Mouse (Mus musculus) right cerebral cortex, postnatal 36 days (tissue): ENCODE data around the gene 4930451I11Rik.
A peak's percentile ranks its signal among the peaks of the same experiment; 100 is the strongest.

ENCODE experiments used
- DNase-seq, 2 experiments: peaks; one replicate each; pipeline ENCODE4 v3.0.0; 2022; ENCODE audit warnings: low spot score in 2 of 2, mixed read lengths in 1 of 2

4930451I11Rik gene

DNA sequence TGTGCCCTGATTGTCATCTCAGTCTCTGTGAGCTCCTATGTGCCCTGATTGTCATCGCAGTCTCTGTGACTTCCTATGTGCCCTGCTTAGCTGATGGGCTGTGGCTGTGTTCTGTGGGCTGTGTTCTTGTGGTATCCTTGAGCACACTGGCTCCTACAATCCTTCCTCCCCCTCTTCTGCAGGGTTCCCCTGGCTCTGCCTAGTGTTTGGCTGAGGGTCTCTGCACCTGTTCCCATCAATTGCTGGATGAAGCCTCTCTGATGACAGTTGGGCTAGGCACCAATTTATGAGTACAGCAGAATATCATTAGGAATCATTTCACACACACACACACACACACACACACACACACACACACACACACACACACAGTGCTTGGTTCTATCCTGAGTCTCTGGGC, 1.9 kb upstream of the 4930451I11Rik start:
- DNase-seq, result no peak

DNA sequence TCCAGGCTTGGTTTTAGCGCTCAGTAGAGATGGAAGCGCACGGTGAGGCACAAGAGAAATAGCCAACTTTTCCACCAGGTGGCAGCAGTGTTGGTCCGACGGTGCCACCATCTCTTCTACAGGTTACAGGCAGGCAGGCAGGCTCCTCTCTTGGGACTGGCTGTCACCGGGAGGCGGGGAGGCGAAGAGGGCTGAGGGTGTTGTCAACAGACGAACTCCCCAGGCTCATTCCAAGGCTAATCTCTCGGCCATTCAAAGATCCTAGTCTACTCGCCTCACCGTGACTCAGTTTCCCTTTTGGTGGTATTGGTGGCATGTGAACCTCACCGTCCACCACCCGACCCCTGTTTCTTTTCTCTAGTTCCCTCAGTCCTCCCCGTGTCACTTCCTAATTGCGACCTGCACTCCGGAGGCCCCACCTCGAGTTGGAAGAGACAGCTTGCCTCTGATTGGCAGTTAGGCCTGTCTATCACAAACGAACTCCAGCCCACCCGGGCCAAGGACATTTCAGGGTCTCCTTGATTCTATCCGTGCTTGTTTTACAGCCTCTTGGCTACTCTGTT, 678 bp upstream of the 4930451I11Rik start:
- peak; percentile 59 to 66 for DNase-seq

DNA sequence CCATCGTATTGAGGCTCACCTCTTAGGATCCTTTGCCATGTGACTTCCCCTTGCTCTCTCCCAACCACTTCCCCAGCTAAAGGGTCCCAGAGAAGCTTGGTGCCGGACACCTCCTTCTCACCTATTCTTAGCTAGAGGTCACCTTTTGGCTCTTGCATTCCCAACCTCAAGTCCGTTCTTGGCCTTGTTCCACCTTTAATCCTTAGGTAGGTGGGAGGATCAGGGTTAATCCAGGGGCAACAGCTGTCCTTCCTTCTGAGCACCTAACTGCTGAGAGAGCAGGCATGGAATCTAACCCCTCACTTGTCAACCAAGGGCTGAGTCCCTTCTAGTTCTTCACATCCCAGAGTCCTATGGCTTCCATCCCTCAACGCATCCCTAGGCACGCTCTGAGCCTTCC, 5.5 kb downstream of the 4930451I11Rik start:
- no peak for DNase-seq

DNA sequence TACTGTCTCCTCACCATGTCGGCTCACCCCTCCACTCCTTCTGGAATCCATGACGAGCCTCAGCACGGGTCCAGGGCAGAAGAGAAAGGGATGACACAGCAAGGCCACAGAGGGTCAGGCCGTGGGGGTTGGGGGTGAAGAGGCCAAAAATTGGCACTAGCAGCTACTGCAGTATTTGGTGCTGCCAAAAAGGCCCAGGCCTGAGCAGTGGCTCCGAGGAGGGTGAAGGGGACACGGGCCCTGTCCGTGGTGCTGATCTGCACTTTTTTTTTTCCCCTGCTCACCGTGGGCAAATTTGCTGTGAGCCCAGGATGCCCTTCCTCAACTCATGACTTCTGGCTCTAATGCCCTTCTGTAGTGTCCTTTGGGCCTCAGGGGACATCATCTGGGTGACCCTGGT, 6.0 kb downstream of the 4930451I11Rik start:
- DNase-seq, result no peak

DNA sequence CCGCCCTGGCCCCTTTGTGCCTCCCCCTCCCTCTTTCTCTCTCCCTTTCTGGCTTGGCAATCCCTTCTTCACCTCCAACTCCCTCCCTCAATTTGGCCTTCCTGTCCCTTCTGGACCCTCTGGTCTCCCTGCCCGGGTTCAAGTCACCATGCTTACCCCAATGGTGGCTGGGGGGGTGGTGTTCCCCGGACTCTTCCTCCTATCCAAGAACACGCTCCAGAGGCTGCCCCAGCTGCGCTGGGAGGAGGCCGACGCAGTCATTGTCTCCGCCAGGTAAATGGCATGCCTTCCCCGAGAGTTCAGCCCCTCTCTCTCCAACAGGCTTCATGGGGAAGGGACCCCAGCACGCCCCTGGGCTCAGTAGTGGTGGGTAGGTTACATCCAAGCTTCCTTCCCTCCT, 7.5 kb downstream of the 4930451I11Rik start:
- no peak for DNase-seq

DNA sequence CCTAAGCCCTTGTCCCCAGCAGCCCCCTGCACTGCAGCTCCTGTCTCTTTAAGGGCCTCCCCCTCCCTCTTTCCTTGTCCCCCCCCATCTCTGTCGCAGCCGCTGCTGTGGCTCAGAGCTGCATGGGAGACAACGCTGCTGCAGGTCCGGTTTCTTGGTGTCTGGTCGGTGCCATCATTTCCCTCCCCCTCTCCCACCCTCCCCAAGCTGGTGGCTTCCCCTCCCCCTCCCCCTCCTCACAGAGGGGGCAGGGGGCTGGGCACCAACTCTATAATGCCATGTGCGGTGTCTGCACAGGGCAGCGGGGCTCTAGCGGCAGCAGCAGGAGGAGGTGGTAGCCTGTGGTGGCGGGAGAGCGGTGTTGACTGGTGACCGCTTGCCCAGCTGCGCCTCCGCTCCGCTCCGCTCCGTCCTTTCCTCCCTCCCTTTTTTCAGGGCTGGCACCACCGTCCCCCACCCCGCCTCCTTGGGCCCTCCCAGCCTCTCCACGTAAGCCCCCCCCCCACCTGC, 8.2 kb downstream of the 4930451I11Rik start:
- DNase-seq, result no peak

DNA sequence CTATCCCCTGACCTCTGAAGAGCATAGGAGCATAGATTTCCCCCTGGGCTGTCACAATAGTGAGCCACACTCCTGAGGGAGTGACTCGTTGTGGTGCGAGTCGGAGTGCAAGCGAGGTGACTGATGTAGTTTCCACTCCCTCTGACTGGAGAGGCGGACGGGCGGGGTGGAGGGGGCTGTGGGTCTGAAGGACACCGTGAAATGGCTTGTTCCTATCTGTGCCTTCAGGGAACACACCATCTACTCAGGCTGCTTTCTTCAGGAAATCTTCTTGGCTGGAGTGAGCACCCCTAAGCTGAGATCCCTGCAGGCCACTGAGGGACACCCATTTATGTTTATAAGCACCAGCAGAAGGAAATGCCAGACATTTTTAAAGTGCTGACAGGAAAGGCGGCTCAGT, 8.7 kb downstream of the 4930451I11Rik start:
- DNase-seq, result no peak

DNA sequence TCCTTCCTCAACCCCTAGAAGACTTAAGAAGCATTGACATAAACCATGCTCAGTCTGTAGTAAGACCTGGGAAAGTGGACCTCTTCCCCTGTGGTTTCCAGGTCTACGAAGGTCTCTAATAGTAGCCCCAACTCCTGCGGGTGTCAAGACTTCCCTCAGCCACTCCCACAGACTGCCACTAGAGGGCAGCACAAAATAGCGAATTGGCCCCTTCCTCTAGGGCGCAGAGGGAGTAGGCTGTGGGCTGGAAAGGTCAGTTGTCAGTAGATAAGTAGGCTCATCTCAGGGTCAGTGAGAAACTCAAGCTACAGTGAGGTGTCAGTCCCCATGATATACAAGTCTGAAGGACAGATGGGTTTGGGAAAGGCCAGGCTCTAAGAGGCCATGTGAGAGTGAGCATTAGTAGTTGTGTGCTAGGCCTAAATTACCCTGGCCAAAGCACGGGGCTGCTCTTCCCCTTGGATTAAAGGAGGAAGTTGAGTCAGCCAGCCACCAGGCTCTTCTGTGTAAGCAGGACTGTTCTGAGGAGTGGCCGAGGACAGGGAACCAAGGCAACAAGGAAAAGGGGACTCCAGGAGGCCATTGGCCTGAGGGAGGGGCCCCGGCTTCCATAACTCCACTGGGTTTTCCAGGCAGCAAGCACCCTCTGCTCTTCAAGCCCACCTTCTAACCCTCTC, 9.5 kb downstream of the 4930451I11Rik start:
- DNase-seq, result peak in 1 of 2 experiments; percentile 36

DNA sequence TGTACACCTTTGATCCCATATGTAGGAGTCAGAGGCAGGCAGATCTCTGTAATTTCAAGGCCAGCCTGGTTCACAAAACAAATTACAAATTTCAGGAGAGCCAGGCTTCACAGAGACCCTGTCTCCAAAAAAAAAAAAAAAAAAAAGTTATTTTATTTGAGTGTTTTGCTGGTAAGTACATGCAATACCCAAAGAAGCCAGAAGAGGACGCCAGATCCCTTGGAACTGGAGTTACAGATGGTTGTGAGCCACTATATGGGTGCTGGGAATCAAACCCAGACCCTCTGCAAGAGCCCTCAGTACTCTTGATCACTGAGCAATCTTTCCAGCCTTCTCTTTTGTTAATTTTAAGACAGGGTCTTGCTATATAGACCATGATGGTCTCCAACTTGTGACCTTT, 12.6 kb downstream of the 4930451I11Rik start:
- DNase-seq, result no peak

DNA sequence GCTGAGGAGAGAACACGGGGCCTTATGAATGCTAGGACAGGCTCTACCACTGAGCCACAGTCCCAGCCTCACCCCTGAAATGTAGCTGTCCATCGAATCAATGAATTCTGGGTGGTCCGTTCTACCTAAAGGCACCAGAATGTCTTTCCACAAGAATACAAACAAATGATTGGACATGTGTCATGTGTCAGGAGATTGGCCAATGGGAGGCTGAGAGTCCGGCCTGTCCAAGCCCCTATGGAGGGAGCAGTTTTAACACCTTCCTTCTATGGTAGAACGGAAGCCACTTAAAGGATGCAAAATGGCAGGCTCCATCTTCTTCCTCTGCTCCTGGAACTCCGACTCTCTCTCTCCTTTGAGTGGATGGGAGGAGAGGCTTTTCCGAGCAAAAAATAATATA, 13.8 kb downstream of the 4930451I11Rik start:
- DNase-seq, result no peak

DNA sequence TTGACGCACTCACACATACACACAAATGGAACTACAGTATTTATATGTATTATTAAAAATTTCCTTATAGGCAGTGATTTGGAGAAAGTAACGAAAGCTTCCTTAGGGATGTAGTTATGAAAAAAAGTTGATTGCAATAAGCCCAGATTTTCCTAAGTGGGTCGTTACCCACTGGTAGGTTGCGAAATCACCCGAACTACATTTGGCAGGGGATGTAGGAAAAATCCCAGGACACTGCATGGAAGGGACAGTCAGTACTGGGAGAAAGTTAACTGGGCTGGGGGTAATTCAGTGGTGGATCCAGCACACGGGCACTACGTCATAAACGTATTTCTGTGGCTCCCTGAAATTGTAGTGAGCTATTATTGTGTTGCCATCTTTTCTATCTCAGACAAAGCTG, 14.9 kb downstream of the 4930451I11Rik start:
- DNase-seq, result no peak

DNA sequence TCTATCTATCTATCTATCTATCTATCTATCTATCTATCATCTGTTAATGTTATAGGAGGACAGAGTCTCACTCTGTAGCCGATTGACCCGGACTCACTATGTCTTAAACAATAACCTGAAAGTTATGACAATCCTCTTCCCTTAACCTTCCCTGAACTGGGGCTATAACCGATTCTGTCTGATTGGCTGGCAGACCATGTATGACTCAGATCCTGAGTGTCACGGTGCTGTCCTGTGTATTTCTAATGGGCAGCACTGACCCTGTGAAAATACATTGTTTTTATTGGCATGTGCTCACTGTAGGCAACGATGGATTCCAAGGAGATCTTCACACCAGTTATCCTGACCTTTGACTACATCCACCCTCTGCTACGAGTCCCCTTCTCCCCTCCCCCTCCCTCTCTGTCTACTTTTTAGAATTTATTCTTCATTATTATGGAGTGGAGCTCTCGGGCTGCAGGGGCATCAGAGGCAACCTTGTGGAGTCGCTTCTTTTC, 15.7 kb downstream of the 4930451I11Rik start:
- no peak for DNase-seq

DNA sequence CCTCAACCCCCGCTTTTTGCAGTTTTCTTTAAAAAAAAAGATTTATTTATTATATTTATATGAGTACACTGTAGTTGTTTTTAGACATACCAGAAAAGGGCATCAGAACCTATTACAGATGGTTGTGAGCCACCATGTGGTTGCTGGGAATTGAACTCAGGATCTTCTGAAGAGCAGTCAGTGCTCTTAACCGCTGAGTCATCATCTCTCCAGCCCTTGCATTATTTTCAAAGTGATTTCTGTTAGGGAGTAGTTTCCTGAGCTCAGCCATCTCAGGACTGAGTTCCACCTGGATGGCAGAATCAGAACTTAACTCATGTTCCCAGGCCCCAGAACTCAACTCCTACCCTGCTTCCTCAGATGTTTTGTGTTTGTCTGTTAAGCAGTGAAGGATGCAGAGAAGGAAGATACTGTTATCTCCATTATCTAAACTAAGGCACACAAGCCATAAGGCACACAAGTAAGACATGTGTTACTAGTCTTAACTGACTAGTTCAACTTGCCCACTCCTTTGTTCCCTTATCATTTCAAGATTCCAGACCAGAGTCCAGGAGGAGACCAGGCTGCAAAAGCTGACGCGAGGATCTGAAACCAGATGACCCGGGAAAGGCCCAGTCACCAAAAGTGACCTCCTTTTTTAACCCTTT, 21.6 kb downstream of the 4930451I11Rik start:
- no peak for DNase-seq

DNA sequence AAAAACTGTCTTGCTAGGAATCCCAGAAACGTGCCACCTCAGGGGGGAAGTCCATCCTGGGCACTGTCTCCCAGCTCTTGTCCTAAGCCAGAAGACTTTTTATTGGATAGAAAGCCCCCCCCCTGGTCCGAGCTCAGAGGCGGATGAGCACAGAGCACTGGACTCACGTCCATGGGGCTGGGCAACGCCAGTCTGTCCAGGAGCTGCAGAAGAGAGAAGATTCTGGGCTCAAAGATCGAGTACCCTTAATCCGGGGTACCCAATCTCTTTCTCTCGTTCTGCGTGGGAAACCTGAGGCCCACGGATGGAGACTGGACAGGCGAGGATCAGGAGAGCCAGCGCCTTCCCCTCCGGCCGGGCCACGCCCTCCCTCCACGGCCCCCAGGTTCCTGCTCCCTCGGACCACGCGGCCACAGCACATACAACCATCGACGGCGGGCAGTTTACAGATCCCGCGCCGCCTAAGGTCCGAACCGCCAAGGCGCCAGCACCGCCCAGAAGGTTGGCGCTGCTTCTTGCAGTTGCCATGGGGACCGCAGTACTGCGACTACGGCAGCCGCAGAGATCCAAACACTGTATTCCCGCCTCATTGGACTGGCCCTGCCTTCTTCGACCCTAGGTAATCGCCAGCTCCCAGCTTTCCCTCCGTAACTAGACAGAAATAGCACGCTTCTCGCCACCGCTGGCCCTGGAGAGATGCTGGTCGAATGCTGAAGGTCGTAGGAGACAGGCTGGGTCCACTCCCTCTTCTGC, 22.6 kb downstream of the 4930451I11Rik start:
- peak; percentile 89 to 90 for DNase-seq

DNA sequence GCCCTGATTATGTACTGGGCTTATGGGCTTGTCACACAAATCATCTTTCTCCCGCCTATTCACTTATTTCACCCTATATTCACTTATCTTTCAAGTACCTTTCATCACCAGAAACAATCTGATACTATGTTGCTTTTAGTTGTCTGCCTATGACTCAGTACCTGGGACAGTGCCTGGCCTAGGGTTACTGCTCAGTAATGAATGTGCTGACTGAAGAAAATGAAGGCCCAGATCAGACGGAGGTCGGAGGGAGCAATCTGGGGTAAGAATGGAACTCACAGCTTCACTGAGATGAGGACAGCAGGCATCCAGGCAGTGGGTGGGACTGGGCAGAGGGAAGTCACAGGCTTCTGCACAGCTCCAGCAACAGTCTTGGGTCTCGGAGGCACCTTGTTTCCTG, 24.0 kb downstream of the 4930451I11Rik start:
- DNase-seq, result no peak

DNA sequence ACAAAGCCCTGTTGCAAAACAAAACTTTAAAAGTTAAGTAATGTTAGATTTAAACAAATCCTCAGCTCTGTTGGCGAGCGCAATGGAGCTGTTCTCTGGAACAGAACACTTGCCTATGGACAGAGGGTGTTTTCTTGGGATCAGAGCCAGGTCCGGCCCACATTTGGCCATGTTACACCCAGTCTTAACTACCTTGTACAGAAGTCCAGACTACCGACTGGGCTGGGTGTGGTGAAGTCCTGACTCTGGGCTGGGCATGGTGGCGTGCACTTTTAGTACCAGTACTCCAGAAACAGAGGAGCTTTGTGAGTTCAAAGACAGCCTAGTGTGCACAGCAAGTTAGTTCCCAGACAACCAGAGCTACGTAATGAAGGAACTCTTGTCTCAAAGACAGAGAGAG, 24.5 kb downstream of the 4930451I11Rik start:
- no peak for DNase-seq

DNA sequence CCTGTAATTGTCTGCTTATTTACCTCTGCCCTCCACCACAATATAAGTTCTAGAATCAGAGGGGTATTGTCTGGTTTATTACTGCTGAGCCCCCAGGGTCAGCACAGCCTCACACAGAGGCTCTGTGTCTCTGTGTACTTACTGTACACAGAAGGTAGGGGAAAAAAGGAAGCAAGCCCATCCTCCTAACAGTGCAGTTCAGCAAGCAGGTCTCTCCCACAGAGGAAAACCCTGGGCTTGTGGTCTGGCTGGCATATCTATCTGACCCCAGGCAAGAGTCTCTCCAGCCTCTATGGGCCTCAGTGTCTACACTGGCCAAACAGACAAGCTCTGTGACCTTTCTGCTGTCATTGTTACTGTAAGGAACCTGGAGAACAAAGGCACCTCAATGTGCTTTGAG, 27.7 kb downstream of the 4930451I11Rik start:
- DNase-seq, result no peak

DNA sequence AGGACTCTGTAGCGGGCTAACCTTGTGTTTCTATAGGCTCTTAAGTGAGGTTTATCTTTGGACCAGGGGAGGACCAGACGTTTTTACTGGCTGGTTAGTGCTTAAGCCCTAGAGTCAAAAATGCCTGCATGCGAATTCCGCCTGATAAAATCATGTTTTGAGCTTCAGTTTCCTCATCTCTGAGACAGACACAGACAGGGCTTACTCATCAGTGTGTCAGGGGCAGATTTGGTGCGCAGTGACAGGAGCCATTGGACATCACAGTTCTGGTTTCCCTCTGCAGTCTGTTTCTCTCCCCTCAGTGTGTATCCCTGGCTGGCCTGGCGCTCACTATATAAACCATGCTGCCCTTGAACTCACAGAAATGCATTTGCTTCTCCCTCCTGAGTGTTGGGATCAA, 28.3 kb downstream of the 4930451I11Rik start:
- no peak for DNase-seq

DNA sequence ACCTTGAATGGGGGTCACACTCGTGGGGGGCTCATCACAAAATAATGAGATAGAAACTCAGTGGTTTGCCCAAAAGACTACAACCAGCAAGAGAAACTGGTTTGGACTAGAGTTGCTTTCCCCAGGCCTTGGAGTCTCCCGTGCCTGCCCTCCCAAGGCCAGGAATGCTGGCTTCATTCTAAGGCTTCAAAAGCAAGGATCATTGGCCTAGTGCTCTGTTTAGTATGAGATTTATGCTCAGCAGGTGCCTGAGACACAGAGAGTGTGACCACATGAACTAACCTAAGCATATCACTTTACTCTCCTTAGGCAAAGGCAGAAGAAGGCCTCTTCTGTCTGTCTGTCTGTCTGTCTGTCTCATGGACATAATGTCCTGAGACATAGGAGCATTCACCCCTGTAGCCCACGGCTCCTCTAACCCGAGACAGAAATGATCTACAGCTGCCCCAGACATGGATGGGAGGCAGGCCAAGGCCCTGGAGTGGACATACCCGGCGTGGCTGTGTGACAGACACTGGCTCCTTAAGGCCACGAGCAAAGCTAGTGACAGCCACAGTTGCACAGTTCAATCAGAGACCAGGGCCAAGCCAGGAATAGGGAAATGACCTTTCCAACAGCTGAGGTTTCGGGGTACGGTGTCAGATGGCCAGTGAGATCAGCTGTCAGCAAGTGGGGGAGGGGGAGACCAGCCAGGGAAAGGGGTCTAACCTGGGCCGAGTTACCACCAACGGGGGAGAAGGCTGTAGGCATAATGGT, 29.1 kb downstream of the 4930451I11Rik start:
- DNase-seq, result no peak

DNA sequence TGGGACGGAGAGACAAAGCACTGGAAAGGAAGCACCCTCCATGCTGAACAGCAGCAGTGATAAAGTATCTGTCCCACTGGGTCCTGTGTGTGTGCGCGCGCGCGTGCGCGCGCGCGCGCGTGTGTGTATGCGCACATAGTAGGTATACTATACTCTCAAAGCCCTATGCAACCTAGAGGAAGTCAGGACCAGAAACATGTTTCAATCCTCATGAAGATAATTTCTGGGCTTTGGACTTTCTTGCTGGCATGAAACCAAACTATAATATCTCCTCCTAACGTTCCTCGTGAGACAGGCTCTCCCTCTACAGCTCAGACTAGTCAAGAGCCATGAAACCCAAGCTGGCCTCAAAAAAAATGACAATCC, 30.4 kb downstream of the 4930451I11Rik start:
- no peak for DNase-seq

DNA sequence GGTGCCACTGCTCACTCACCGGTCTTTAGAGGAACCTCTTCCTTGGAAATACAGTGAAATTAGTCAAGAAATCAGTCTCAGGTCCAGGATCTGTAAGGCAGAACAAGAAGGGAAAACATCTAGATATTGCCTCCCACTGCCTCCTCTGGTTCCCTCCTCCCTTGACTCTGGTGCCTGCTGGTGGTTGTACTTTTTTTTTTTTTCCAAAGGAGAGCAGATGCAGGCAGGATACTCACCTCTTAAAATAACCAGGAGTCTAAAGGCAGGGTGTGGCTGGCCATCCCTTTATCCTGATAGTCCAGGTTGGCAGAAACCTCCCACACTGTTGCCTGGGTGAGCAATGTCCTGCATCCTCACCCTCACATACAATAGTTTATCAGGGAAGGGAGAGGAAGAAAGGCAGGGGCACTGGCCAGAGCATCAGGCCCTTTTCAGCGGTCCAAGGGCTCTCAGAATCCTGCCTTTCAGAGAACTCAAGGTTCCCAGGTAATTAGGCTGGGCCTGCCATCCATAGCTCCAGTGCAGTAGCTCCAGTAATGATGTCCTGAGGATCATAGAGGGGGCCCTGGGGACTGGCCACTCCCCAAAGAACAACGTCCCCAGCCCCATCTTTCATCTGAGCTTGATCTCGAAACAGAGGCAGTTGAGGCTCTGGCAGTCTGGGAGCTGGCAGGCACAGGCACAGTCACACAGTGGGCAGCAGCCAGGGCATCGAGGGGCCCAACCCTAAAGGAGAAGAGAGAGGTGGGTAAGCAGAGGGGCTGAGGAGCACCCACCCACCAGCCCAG, 31.0 kb downstream of the 4930451I11Rik start:
- DNase-seq, result no peak
